Mouse (Mus musculus) heart, adult 2 months (tissue): ENCODE results near the gene Adrb1.

ENCODE experiments used
- CTCF ChIP-seq: fragments of 200-600 bp; IDR thresholded peaks from 2 replicates; pipeline ENCODE4 v1.8.1; 2022; ENCODE audit warnings: antibody characterized with exemption, mild to moderate bottlenecking, moderate library complexity
- POLR2A ChIP-seq: fragments of 200-500 bp; IDR thresholded peaks from 2 replicates; pipeline ENCODE4 v1.6.1; 2011; ENCODE audit warnings: mild to moderate bottlenecking, low read depth, low read length, control low read depth; ENCODE audit not compliant: insufficient read depth

DNA sequence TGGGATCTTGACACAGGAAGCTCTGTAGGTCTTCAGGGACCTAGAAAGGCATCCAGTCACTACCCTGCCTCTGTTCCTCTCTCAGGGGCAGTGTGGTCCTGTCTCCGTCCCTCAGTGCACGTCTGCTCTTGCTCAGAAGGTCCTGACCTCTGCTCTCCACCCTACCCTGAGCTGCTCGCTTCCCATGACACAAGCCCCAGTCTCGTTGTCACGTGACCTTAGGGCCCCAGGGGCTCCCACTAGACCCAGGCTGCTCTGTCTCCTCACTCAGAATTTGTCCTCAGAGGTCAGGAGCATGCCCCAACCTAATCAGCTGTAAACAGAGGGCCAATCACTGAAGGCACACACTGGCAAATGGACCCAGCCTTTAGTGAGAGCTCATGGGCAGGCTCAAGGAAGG, 29.5 kb upstream of the Adrb1 start:
- TF ChIP-seq CTCF (no peak), POLR2A (no peak)
